Mouse (Mus musculus): ENCODE results near the gene Fam227a. TPM values are rescaled to one million over a fixed set of nuclear protein-coding genes. Genes with fewer than 3 reads are reported as not detected.
"Not testable (repeated sequence)": the region's sequence is repeated elsewhere in the genome, so short reads cannot be mapped to it uniquely, and the experiment has no call there.

The Fam227a gene
- polyA plus RNA-seq, 1 experiment from 2014 or later = 5.2 TPM

- Histone ChIP-seq H3K4me2 (replicated peaks) (no peak overlapping the region), H3K27ac (replicated peaks) (no peak overlapping the region), H3K9me3 (no peaks in the 10 kb centered on the region), H3K9ac (replicated peaks) (no peak overlapping the region), H3K4me1 (peaks cover 46% of the 10 kb centered on the region), H3K4me3 (no peak overlapping the region), H3K27me3 (no peaks in the 10 kb centered on the region), H3K36me3 (no peaks in the 10 kb centered on the region; the same call in 1 of the 2 replicates)
- ATAC-seq (replicated peaks) = no peak
- 85% methylated on average over 4 of the region's 4 CpGs for WGBS
Measured at GRCm38 (mm10) chr15:79681973-79682372, 23.2 kb upstream of the Fam227a start.

GRCm38 (mm10) chr15:79677936-79678335 is 19.2 kb upstream of the Fam227a start:
- Histone ChIP-seq H3K9me3 (no peaks in the 10 kb centered on the region), H3K4me3 (no peak overlapping the region), H3K4me1 (peaks cover 6% of the 10 kb centered on the region), H3K36me3 (peaks cover 34% of the 10 kb centered on the region), H3K4me2 (replicated peaks) (no peak overlapping the region), H3K27me3 (no peaks in the 10 kb centered on the region), H3K27ac (replicated peaks) (no peak overlapping the region), H3K9ac (replicated peaks) (no peak overlapping the region)
- no peak for ATAC-seq (replicated peaks)
- WGBS = 88% methylated on average over 2 of the region's 2 CpGs

GRCm38 (mm10) chr15:79671828-79672348 is 13.1 kb upstream of the Fam227a start:
- H3K27ac ChIP-seq (replicated peaks); H3K9me3 ChIP-seq; ATAC-seq (replicated peaks); H3K27me3 ChIP-seq; H3K4me1 ChIP-seq; H3K9ac ChIP-seq (replicated peaks): not testable (repeated sequence)
- 83% methylated on average over 11 of the region's 11 CpGs for WGBS
- Histone ChIP-seq H3K36me3 (peaks cover 50% of the 10 kb centered on the region), H3K4me2 (replicated peaks) (peak overlapping the region; percentile 92), H3K4me3 (peak overlapping the region; percentile 95)

- Histone ChIP-seq H3K9me3 (no peaks in the 10 kb centered on the region), H3K4me3 (peak overlapping the region; percentile 95), H3K27ac (replicated peaks) (peak overlapping the region; percentile 60; the same call in 1 of the 2 replicates), H3K4me2 (replicated peaks) (peak overlapping the region; percentile 92), H3K4me1 (peaks cover 7% of the 10 kb centered on the region), H3K9ac (replicated peaks) (peak overlapping the region; percentile 82), H3K27me3 (no peaks in the 10 kb centered on the region), H3K36me3 (peaks cover 54% of the 10 kb centered on the region)
- under 1% methylated on average over 37 of the region's 37 CpGs for WGBS
- ATAC-seq (replicated peaks) = peak; percentile 63
Measured at GRCm38 (mm10) chr15:79670972-79671299, 12.2 kb upstream of the Fam227a start.

- Histone ChIP-seq H3K4me1 (peaks cover 7% of the 10 kb centered on the region), H3K27ac (replicated peaks) (peak within 1 kb of the TSS; percentile 60; the same call in 1 of the 2 replicates), H3K4me3 (peak within 1 kb of the TSS; percentile 95), H3K9ac (replicated peaks) (peak within 1 kb of the TSS; percentile 82), H3K9me3 (no peaks in the 10 kb centered on the region), H3K4me2 (replicated peaks) (peak within 1 kb of the TSS; percentile 92), H3K36me3 (peaks cover 55% of the 10 kb centered on the region), H3K27me3 (no peaks in the 10 kb centered on the region)
- WGBS = 18% methylated on average over 33 of the region's 33 CpGs
- ATAC-seq (replicated peaks) = peak; percentile 98
Measured at GRCm38 (mm10) chr15:79670249-79670971, 11.7 kb upstream of the Fam227a start, which contains the start of gene Tomm22. Gene Tomm22 (plus strand): TSS chr15:79670861.

- WGBS = 78% methylated on average over 10 of the region's 10 CpGs
- Histone ChIP-seq H3K4me2 (replicated peaks) (no peak overlapping the region), H3K36me3 (peaks cover 43% of the 10 kb centered on the region), H3K27me3 (no peaks in the 10 kb centered on the region), H3K27ac (replicated peaks) (no peak overlapping the region), H3K9me3 (no peaks in the 10 kb centered on the region), H3K4me3 (no peak overlapping the region), H3K9ac (replicated peaks) (no peak overlapping the region), H3K4me1 (peaks cover 7% of the 10 kb centered on the region)
- no peak for ATAC-seq (replicated peaks)
Measured at GRCm38 (mm10) chr15:79669195-79669594, 10.4 kb upstream of the Fam227a start.

GRCm38 (mm10) chr15:79664666-79665065 is 5.9 kb upstream of the Fam227a start:
- 96% methylated on average over 8 of the region's 8 CpGs for WGBS
- H3K4me2 ChIP-seq (replicated peaks) = no peak overlapping the region
- ATAC-seq (replicated peaks) = no peak
- no peak overlapping the region for H3K4me3 ChIP-seq
- no peaks in the 10 kb centered on the region for H3K27me3 ChIP-seq
- no peak overlapping the region for H3K27ac ChIP-seq (replicated peaks)
- H3K36me3 ChIP-seq = peaks cover 31% of the 10 kb centered on the region
- H3K9ac ChIP-seq (replicated peaks) = no peak overlapping the region
- peaks cover 8% of the 10 kb centered on the region for H3K4me1 ChIP-seq
- H3K9me3 ChIP-seq = no peaks in the 10 kb centered on the region

GRCm38 (mm10) chr15:79661852-79662251 is 3.1 kb upstream of the Fam227a start:
- Histone ChIP-seq H3K27me3 (no peaks in the 10 kb centered on the region), H3K36me3 (peaks cover 22% of the 10 kb centered on the region), H3K9ac (replicated peaks) (no peak overlapping the region), H3K27ac (replicated peaks) (no peak overlapping the region), H3K4me2 (replicated peaks) (no peak overlapping the region), H3K4me3 (no peak overlapping the region), H3K9me3 (no peaks in the 10 kb centered on the region), H3K4me1 (peaks cover 10% of the 10 kb centered on the region)
- no peak for ATAC-seq (replicated peaks)
- WGBS = 76% methylated on average over 4 of the region's 4 CpGs

GRCm38 (mm10) chr15:79657837-79658530 is 772 bp downstream of the Fam227a start:
- WGBS = 2% methylated on average over 16 of the region's 16 CpGs
- Histone ChIP-seq H3K27ac (replicated peaks) (peak overlapping the region; percentile 98), H3K4me3 (peak overlapping the region; percentile 66), H3K4me1 (peaks cover 14% of the 10 kb centered on the region), H3K9ac (replicated peaks) (peak overlapping the region; percentile 96), H3K36me3 (peaks cover 8% of the 10 kb centered on the region; the same call in 1 of the 2 replicates), H3K27me3 (no peaks in the 10 kb centered on the region), H3K4me2 (replicated peaks) (peak overlapping the region; percentile 59), H3K9me3 (no peaks in the 10 kb centered on the region)
- ATAC-seq (replicated peaks) = no peak; the same call in 1 of the 2 replicates

- Histone ChIP-seq H3K4me3 (no peak overlapping the region), H3K9ac (replicated peaks) (no peak overlapping the region), H3K4me2 (replicated peaks) (no peak overlapping the region), H3K9me3 (no peaks in the 10 kb centered on the region), H3K36me3 (peaks cover 4% of the 10 kb centered on the region; the same call in 1 of the 2 replicates), H3K27ac (replicated peaks) (no peak overlapping the region), H3K27me3 (no peaks in the 10 kb centered on the region), H3K4me1 (peaks cover 14% of the 10 kb centered on the region)
- ATAC-seq (replicated peaks) = no peak
- 94% methylated on average over 14 of the region's 14 CpGs for WGBS
Measured at GRCm38 (mm10) chr15:79656451-79656850, 2.3 kb downstream of the Fam227a start.

- 80% methylated on average over 4 of the region's 4 CpGs for WGBS
- Histone ChIP-seq H3K4me2 (replicated peaks) (no peak overlapping the region), H3K27ac (replicated peaks) (no peak overlapping the region), H3K27me3 (no peaks in the 10 kb centered on the region), H3K4me1 (peaks cover under 1% of the 10 kb centered on the region; the same call in 1 of the 2 replicates), H3K9me3 (no peaks in the 10 kb centered on the region), H3K9ac (replicated peaks) (no peak overlapping the region), H3K36me3 (peaks cover 24% of the 10 kb centered on the region), H3K4me3 (no peak overlapping the region)
- ATAC-seq (replicated peaks) = no peak
Measured at GRCm38 (mm10) chr15:79651481-79651880, 7.3 kb downstream of the Fam227a start.

GRCm38 (mm10) chr15:79650569-79650968 is 8.2 kb downstream of the Fam227a start:
- ATAC-seq (replicated peaks) = 0 out of 2 replicates have a peak, but pooled peaks have one; percentile 51
- H3K27ac ChIP-seq (replicated peaks) = no peak overlapping the region
- no peak overlapping the region for H3K9ac ChIP-seq (replicated peaks)
- peaks cover 28% of the 10 kb centered on the region for H3K36me3 ChIP-seq
- H3K27me3 ChIP-seq = no peaks in the 10 kb centered on the region
- H3K9me3 ChIP-seq = no peaks in the 10 kb centered on the region
- no peaks in the 10 kb centered on the region for H3K4me1 ChIP-seq
- H3K4me3 ChIP-seq = no peak overlapping the region
- H3K4me2 ChIP-seq (replicated peaks) = no peak overlapping the region
